Mouse (Mus musculus): ENCODE results near the gene Riiad1. TPM values are rescaled to one million over a fixed set of nuclear protein-coding genes. Genes with fewer than 3 reads are reported as not detected.

Gene Riiad1
- polyA plus RNA-seq, 1 experiment from 2014 or later, result 0.91 TPM

GRCm38 (mm10) chr3:94472447-94473114 is 7.6 kb downstream of the Riiad1 start:
- 11% methylated on average over 28 of the region's 28 CpGs for WGBS
- Histone ChIP-seq H3K36me3 (ENCODE audit: control insufficient read depth, insufficient read depth, low read length) (no peaks in the 10 kb centered on the region), H3K4me2 (replicated peaks; ENCODE audit: low read depth, low read length) (peak overlapping the region; percentile 27), H3K9me3 (ENCODE audit: control insufficient read depth, low read length) (no peaks in the 10 kb centered on the region), H3K4me1 (ENCODE audit: control insufficient read depth, insufficient read depth, low read length) (no peaks in the 10 kb centered on the region), H3K27ac (ENCODE audit: low read depth, low read length) (no peak overlapping the region), H3K27me3 (ENCODE audit: control insufficient read depth, insufficient read depth, low read length) (no peaks in the 10 kb centered on the region), H3K4me3 (ENCODE audit: low read length) (no peak overlapping the region), H3K9ac (ENCODE audit: low read depth, low read length) (no peak overlapping the region)
- ATAC-seq (ENCODE audit: low FRiP score, low TSS enrichment), result peak; percentile 87

GRCm38 (mm10) chr3:94468931-94469330 is 11.2 kb downstream of the Riiad1 start:
- Histone ChIP-seq H3K36me3 (ENCODE audit: control insufficient read depth, insufficient read depth, low read length) (no peaks in the 10 kb centered on the region), H3K4me3 (ENCODE audit: low read length) (no peak overlapping the region), H3K9ac (ENCODE audit: low read depth, low read length) (no peak overlapping the region), H3K4me1 (ENCODE audit: control insufficient read depth, insufficient read depth, low read length) (no peaks in the 10 kb centered on the region), H3K27ac (ENCODE audit: low read depth, low read length) (no peak overlapping the region), H3K9me3 (ENCODE audit: control insufficient read depth, low read length) (no peaks in the 10 kb centered on the region), H3K27me3 (ENCODE audit: control insufficient read depth, insufficient read depth, low read length) (no peaks in the 10 kb centered on the region), H3K4me2 (replicated peaks; ENCODE audit: low read depth, low read length) (no peak overlapping the region)
- WGBS, result 49% methylated on average over 3 of the region's 3 CpGs
- no peak for ATAC-seq (ENCODE audit: low FRiP score, low TSS enrichment)

GRCm38 (mm10) chr3:94465632-94466430 is 14.3 kb downstream of the Riiad1 start:
- no peaks in the 10 kb centered on the region for H3K27me3 ChIP-seq (ENCODE audit: control insufficient read depth, insufficient read depth, low read length)
- no peak overlapping the region for H3K4me2 ChIP-seq (replicated peaks; ENCODE audit: low read depth, low read length)
- no peak for ATAC-seq (ENCODE audit: low FRiP score, low TSS enrichment)
- no peaks in the 10 kb centered on the region for H3K4me1 ChIP-seq (ENCODE audit: control insufficient read depth, insufficient read depth, low read length)
- H3K4me3 ChIP-seq (ENCODE audit: low read length), result no peak overlapping the region
- WGBS, result 63% methylated on average over 13 of the region's 13 CpGs
- H3K27ac ChIP-seq (ENCODE audit: low read depth, low read length), result no peak overlapping the region
- no peaks in the 10 kb centered on the region for H3K36me3 ChIP-seq (ENCODE audit: control insufficient read depth, insufficient read depth, low read length)
- H3K9me3 ChIP-seq (ENCODE audit: control insufficient read depth, low read length), result no peaks in the 10 kb centered on the region
- no peak overlapping the region for H3K9ac ChIP-seq (ENCODE audit: low read depth, low read length)

GRCm38 (mm10) chr3:94463926-94464578 is 16.1 kb downstream of the Riiad1 start:
- H3K27ac ChIP-seq (ENCODE audit: low read depth, low read length), result no peak overlapping the region

GRCm38 (mm10) chr3:94459834-94460233 is 20.3 kb downstream of the Riiad1 start:
- Histone ChIP-seq H3K4me3 (ENCODE audit: low read length) (no peak overlapping the region), H3K9ac (ENCODE audit: low read depth, low read length) (no peak overlapping the region), H3K27me3 (ENCODE audit: control insufficient read depth, insufficient read depth, low read length) (no peaks in the 10 kb centered on the region), H3K4me2 (replicated peaks; ENCODE audit: low read depth, low read length) (no peak overlapping the region), H3K36me3 (ENCODE audit: control insufficient read depth, insufficient read depth, low read length) (no peaks in the 10 kb centered on the region), H3K9me3 (ENCODE audit: control insufficient read depth, low read length) (no peaks in the 10 kb centered on the region), H3K4me1 (ENCODE audit: control insufficient read depth, insufficient read depth, low read length) (no peaks in the 10 kb centered on the region), H3K27ac (ENCODE audit: low read depth, low read length) (no peak overlapping the region)
- ATAC-seq (ENCODE audit: low FRiP score, low TSS enrichment), result no peak
- 91% methylated on average over 2 of the region's 2 CpGs for WGBS

More at GRCm38 (mm10) chr3:94463926-94464578, 16.1 kb downstream of the Riiad1 start:
- ATAC-seq (ENCODE audit: low FRiP score, low TSS enrichment), result no peak
- no peak overlapping the region for H3K9ac ChIP-seq (ENCODE audit: low read depth, low read length)
- H3K4me2 ChIP-seq (replicated peaks; ENCODE audit: low read depth, low read length), result no peak overlapping the region
- no peaks in the 10 kb centered on the region for H3K4me1 ChIP-seq (ENCODE audit: control insufficient read depth, insufficient read depth, low read length)
- H3K27me3 ChIP-seq (ENCODE audit: control insufficient read depth, insufficient read depth, low read length), result no peaks in the 10 kb centered on the region
- WGBS, result 50% methylated on average over 11 of the region's 11 CpGs
- H3K9me3 ChIP-seq (ENCODE audit: control insufficient read depth, low read length), result no peaks in the 10 kb centered on the region
- H3K4me3 ChIP-seq (ENCODE audit: low read length), result no peak overlapping the region
- no peaks in the 10 kb centered on the region for H3K36me3 ChIP-seq (ENCODE audit: control insufficient read depth, insufficient read depth, low read length)

- no peaks in the 10 kb centered on the region for H3K4me1 ChIP-seq (ENCODE audit: control insufficient read depth, insufficient read depth, low read length)
- peak overlapping the region; percentile 44 for H3K4me2 ChIP-seq (replicated peaks; ENCODE audit: low read depth, low read length)
- no peaks in the 10 kb centered on the region for H3K36me3 ChIP-seq (ENCODE audit: control insufficient read depth, insufficient read depth, low read length)
- no peak overlapping the region for H3K27ac ChIP-seq (ENCODE audit: low read depth, low read length)
- H3K9me3 ChIP-seq (ENCODE audit: control insufficient read depth, low read length), result no peaks in the 10 kb centered on the region
- WGBS, result 77% methylated on average over 3 of the region's 3 CpGs
- H3K4me3 ChIP-seq (ENCODE audit: low read length), result no peak overlapping the region; the same call in 1 of the 2 replicates
- no peak overlapping the region for H3K9ac ChIP-seq (ENCODE audit: low read depth, low read length)
- ATAC-seq (ENCODE audit: low FRiP score, low TSS enrichment), result no peak
- H3K27me3 ChIP-seq (ENCODE audit: control insufficient read depth, insufficient read depth, low read length), result no peaks in the 10 kb centered on the region
Observed at GRCm38 (mm10) chr3:94457055-94457454, 23.1 kb downstream of the Riiad1 start.

GRCm38 (mm10) chr3:94456529-94457000 is 23.6 kb downstream of the Riiad1 start:
- Histone ChIP-seq H3K27ac (ENCODE audit: low read depth, low read length) (no peak overlapping the region), H3K4me1 (ENCODE audit: control insufficient read depth, insufficient read depth, low read length) (no peaks in the 10 kb centered on the region), H3K4me2 (replicated peaks; ENCODE audit: low read depth, low read length) (peak overlapping the region; percentile 44), H3K36me3 (ENCODE audit: control insufficient read depth, insufficient read depth, low read length) (no peaks in the 10 kb centered on the region), H3K4me3 (ENCODE audit: low read length) (peak overlapping the region; percentile 34; the same call in 1 of the 2 replicates), H3K9ac (ENCODE audit: low read depth, low read length) (no peak overlapping the region), H3K9me3 (ENCODE audit: control insufficient read depth, low read length) (no peaks in the 10 kb centered on the region), H3K27me3 (ENCODE audit: control insufficient read depth, insufficient read depth, low read length) (no peaks in the 10 kb centered on the region)
- WGBS, result 1% methylated on average over 12 of the region's 12 CpGs
- peak; percentile 91 for ATAC-seq (ENCODE audit: low FRiP score, low TSS enrichment)

DNA sequence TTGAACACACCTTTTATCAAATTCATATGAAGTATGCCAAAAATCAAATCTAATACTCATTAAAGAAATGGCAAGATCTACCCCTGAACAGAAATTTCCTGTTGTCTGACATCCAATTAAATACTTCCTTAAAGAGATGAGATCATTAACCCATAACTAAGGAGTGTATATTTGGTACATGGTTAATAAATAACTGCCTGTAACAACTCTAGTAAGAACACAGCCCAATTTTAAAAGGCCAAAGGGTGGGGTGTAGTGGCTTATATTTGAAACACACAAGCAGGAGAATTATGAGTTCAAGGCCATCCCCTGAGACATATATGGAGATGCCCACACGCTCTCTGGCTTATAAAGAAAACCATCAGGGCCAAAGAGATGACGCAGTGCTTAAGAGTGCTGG is 30.8 kb downstream of the Riiad1 start:
- Histone ChIP-seq H3K36me3 (ENCODE audit: control insufficient read depth, insufficient read depth, low read length) (peaks cover 42% of the 10 kb centered on the region), H3K9me3 (ENCODE audit: control insufficient read depth, low read length) (no peaks in the 10 kb centered on the region), H3K9ac (ENCODE audit: low read depth, low read length) (no peak overlapping the region), H3K27ac (ENCODE audit: low read depth, low read length) (no peak overlapping the region), H3K27me3 (ENCODE audit: control insufficient read depth, insufficient read depth, low read length) (no peaks in the 10 kb centered on the region), H3K4me3 (ENCODE audit: low read length) (no peak overlapping the region), H3K4me2 (replicated peaks; ENCODE audit: low read depth, low read length) (no peak overlapping the region), H3K4me1 (ENCODE audit: control insufficient read depth, insufficient read depth, low read length) (0 out of 2 replicates have a peak, but pooled peaks cover under 1% of the 10 kb centered on the region)
- WGBS, result 94% methylated on average over 2 of the region's 2 CpGs
- ATAC-seq (ENCODE audit: low FRiP score, low TSS enrichment), result no peak

Data from kidney, embryonic 14.5 days (tissue).